Mouse (Mus musculus): ENCODE results near the gene Hcn2. TPM values are rescaled to one million over a fixed set of nuclear protein-coding genes. Genes with fewer than 3 reads are reported as not detected.
"Not testable (repeated sequence)": the region's sequence is repeated elsewhere in the genome, so short reads cannot be mapped to it uniquely, and the experiment has no call there.

The Hcn2 gene
- total RNA-seq, 1 experiment from 2014 or later, result not detected

DNA sequence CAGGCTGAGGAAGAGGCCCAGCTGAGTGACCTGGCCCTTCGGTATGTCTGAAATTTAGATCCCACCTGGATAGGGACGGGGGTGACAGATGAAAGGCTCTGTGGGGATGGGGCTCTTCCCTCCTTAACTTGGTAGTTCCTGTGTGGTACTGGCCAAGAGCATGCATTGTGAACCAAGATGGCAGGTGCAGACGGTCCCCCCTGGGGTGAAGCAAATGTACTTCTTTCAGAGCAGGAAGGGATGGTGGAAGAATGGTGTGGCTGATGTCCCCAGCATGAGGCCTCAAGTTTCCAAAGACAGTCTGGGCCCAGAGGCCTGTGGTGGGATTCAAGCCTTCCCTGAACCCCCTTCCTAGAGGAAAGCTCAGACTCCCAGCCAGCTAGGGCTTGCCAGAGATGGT is 39.4 kb downstream of the Hcn2 start:
- ATAC-seq (replicated peaks in 1 of 2; ENCODE audit: insufficient read depth in 1 of 2, low FRiP score in 2 of 2, low TSS enrichment in 1 of 2, low read depth in 1 of 2, poor library complexity in 2 of 2, severe bottlenecking in 2 of 2), result no peak

GRCm38 (mm10) chr10:79756660-79757059 is 40.2 kb downstream of the Hcn2 start:
- ATAC-seq (replicated peaks in 1 of 2; ENCODE audit: insufficient read depth in 1 of 2, low FRiP score in 2 of 2, low TSS enrichment in 1 of 2, low read depth in 1 of 2, poor library complexity in 2 of 2, severe bottlenecking in 2 of 2), result no peak

- not testable (repeated sequence) for ATAC-seq (replicated peaks in 1 of 2; ENCODE audit: insufficient read depth in 1 of 2, low FRiP score in 2 of 2, low TSS enrichment in 1 of 2, low read depth in 1 of 2, poor library complexity in 2 of 2, severe bottlenecking in 2 of 2)
Measured at GRCm38 (mm10) chr10:79759675-79760074, 43.2 kb downstream of the Hcn2 start.

DNA sequence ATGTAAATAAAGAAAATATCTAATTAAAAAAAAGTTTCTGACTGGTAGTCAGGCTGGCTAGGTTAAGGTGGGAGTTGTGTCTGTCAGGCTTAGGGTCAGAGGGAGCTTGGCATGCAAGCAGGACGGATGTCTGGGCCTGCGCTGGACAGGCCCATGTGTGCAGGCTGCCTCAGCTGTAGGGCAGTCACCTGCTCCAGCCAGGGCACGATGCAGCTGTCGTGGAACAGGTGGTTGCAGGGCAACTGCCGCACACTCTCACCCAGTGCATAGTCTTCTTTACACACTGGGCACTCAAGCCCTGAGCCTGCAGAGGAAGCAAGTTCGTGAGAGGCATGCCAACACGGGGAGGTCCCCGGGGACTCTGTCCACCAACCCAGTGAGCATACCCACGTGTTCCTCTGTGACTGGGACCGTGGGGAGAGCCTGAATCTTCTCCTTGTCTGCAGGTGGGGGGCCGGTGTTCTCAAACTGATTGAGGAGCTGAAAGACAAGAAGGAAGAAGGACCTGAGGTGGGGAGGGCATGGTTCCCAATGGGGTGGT is 44.2 kb downstream of the Hcn2 start:
- no peak for ATAC-seq (replicated peaks in 1 of 2; ENCODE audit: insufficient read depth in 1 of 2, low FRiP score in 2 of 2, low TSS enrichment in 1 of 2, low read depth in 1 of 2, poor library complexity in 2 of 2, severe bottlenecking in 2 of 2)

DNA sequence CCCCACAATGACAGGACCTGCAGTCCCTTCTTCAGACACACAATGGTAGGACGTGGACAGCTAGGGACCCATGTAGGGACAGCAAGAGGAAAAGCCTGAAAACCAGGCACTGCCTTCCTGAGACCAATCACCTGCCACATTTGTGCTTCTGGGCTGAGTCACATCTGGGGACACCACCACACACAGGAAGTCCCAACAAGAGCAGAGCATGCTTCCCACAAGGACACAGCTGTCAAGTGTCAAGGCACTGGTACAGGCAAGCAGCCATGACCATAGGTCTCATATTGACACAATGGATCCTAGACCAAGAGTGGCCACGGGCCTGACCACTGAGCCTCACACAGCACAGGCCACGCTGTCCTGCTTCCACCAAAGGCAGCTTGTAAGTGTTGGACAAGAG is 46.4 kb downstream of the Hcn2 start:
- ATAC-seq (replicated peaks in 1 of 2; ENCODE audit: insufficient read depth in 1 of 2, low FRiP score in 2 of 2, low TSS enrichment in 1 of 2, low read depth in 1 of 2, poor library complexity in 2 of 2, severe bottlenecking in 2 of 2), result no peak

- ATAC-seq (replicated peaks in 1 of 2; ENCODE audit: insufficient read depth in 1 of 2, low FRiP score in 2 of 2, low TSS enrichment in 1 of 2, low read depth in 1 of 2, poor library complexity in 2 of 2, severe bottlenecking in 2 of 2), result no peak
Measured at GRCm38 (mm10) chr10:79764234-79764633, 47.8 kb downstream of the Hcn2 start.

DNA sequence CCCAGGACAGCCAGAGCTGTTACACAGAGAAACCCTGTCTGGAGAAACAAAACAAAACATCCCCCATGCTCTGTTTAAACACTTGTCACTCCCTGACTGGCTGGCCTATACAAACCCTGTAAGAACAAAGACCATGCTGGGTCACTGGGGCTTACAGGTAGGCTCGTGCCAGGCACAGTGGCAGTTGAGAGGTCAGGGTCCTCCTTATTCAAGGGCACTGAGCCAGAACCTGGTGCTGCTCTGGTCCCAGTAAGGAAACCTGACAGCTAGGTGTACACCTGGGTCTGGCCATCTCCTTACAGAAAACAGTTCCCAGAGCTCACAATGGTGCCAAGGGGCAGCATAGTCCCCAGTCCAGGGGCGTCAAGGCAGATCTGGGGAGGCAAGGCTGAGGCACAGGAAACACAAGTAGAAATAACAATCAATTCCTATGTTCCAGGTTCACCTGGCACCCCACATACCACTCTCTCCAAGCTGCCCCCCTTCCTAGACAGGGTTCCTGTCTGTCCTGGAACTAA is 48.9 kb downstream of the Hcn2 start:
- ATAC-seq (replicated peaks in 1 of 2; ENCODE audit: insufficient read depth in 1 of 2, low FRiP score in 2 of 2, low TSS enrichment in 1 of 2, low read depth in 1 of 2, poor library complexity in 2 of 2, severe bottlenecking in 2 of 2), result no peak

GRCm38 (mm10) chr10:79766001-79766507 is 49.6 kb downstream of the Hcn2 start:
- no peak for ATAC-seq (replicated peaks in 1 of 2; ENCODE audit: insufficient read depth in 1 of 2, low FRiP score in 2 of 2, low TSS enrichment in 1 of 2, low read depth in 1 of 2, poor library complexity in 2 of 2, severe bottlenecking in 2 of 2)

GRCm38 (mm10) chr10:79766508-79767325 is 50.3 kb downstream of the Hcn2 start, which contains the start of gene Rnf126:
Gene Rnf126, minus strand, starts transcription at chr10:79766952.
- peak; percentile 93 to 94 for ATAC-seq (replicated peaks in 1 of 2; ENCODE audit: insufficient read depth in 1 of 2, low FRiP score in 2 of 2, low TSS enrichment in 1 of 2, low read depth in 1 of 2, poor library complexity in 2 of 2, severe bottlenecking in 2 of 2)

DNA sequence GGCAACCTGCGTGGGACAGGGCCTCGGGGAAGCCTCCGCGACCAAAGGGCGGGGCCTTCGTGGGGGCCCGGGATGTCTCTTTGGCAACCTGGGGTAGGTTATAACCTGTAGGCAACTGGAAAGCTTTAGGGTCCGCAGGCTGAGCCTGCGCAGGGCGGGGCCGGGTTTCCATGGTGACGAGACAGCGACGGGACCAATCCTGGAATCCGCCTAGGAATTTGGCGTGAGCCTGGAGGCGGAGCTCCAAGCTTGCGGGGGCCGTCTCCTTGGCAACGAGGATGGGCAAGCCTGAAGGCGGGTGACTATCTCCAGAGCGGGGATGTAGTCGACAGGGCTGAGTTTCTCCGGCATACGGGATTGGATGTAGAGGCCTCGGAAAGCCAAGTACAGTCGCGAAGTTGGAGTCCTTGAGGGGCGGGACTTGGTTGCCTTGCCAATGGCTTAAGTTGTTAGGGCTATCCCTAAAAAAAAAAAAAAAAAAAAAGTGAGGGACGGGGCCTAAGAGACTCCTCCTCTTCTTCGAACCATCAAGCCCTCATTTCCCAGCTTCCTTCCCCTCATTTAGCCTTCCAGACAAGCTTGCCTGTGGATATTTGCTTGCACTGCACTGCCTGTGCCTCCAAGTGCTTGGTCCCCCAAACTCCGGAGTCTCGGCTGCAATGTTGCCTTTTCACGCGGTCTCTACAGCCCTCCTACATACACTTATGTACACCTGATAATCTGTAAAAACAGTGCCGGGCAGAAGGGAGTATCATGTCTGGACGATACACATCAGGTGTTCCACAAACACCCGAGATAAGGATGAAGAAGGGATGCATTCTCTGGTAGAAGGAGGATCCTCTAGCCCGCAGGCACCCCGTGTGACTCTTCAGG is 51.2 kb downstream of the Hcn2 start:
- peak in 1 of 2 experiments; percentile 33; a peak in 3 of 4 replicates for ATAC-seq (replicated peaks in 1 of 2; ENCODE audit: insufficient read depth in 1 of 2, low FRiP score in 2 of 2, low TSS enrichment in 1 of 2, low read depth in 1 of 2, poor library complexity in 2 of 2, severe bottlenecking in 2 of 2)

DNA sequence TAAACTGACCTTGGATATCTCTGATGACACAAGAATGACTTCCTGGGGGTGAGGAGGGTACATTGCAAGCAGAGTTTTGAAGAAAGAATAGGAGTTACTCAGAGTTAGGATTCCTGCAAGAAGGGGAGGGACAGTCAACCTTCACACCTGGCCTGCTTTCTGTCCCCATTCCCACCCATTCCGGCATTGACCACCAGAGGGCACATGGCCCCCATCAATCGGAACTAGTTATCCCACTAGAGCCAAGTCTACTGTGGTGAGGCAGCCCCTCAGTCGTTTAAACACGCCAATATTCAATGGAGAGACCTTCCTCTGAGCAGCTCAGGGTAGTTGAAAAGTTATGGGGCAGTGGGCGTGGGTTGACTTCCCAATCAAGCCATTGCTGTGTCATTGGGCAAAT is 52.0 kb downstream of the Hcn2 start:
- no peak for ATAC-seq (replicated peaks in 1 of 2; ENCODE audit: insufficient read depth in 1 of 2, low FRiP score in 2 of 2, low TSS enrichment in 1 of 2, low read depth in 1 of 2, poor library complexity in 2 of 2, severe bottlenecking in 2 of 2)

GRCm38 (mm10) chr10:79769329-79769728 is 52.9 kb downstream of the Hcn2 start:
- no peak for ATAC-seq (replicated peaks in 1 of 2; ENCODE audit: insufficient read depth in 1 of 2, low FRiP score in 2 of 2, low TSS enrichment in 1 of 2, low read depth in 1 of 2, poor library complexity in 2 of 2, severe bottlenecking in 2 of 2)

GRCm38 (mm10) chr10:79772320-79772719 is 55.9 kb downstream of the Hcn2 start:
- no peak for ATAC-seq (replicated peaks in 1 of 2; ENCODE audit: insufficient read depth in 1 of 2, low FRiP score in 2 of 2, low TSS enrichment in 1 of 2, low read depth in 1 of 2, poor library complexity in 2 of 2, severe bottlenecking in 2 of 2)

DNA sequence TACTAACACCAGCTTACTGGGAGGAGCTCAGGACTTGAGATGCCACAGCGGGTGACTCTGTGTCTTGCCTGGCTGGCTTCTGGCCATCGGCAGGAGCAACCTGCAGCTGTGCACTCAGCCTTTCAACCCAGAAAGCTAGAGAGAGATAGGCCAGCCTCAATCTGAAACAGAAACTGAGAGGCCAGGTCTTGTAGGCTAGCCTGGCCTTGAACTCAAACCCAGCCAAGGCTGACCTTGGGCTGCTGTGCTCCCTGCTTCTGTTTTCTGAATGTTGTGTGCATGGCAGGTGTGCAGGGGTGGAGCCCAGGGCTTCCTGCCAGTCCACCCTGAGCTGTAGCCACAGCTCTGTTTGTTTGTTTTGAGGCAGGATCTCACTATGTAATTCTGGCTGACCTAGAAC is 56.8 kb downstream of the Hcn2 start:
- ATAC-seq (replicated peaks in 1 of 2; ENCODE audit: insufficient read depth in 1 of 2, low FRiP score in 2 of 2, low TSS enrichment in 1 of 2, low read depth in 1 of 2, poor library complexity in 2 of 2, severe bottlenecking in 2 of 2), result no peak

GRCm38 (mm10) chr10:79774486-79775279 is 58.2 kb downstream of the Hcn2 start:
- ATAC-seq (replicated peaks in 1 of 2; ENCODE audit: insufficient read depth in 1 of 2, low FRiP score in 2 of 2, low TSS enrichment in 1 of 2, low read depth in 1 of 2, poor library complexity in 2 of 2, severe bottlenecking in 2 of 2), result no peak

DNA sequence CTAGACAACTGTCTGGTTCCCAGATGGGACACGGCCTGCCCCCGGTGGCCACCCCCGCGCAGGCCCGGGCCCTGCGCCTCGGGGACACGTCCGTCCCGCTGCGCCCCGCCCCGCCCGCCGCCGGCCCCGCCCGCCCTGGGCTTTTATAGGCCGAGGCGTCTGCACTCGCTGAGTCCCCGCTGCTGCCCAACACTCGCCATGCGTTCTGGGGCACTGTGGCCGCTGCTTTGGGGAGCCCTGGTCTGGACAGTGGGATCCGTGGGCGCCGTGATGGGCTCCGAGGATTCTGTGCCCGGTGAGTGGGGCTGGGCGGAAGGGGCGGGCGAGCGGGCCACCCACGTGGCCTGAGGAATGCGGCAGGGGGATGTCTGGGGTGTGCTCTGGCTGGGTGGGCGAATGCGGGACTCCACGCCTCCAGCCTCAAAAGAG is 60.7 kb downstream of the Hcn2 start, which contains the start of gene Fstl3:
Fstl3 (plus strand) TSS at position 170 of the 429 bp plus-strand sequence.
- no peak for ATAC-seq (replicated peaks in 1 of 2; ENCODE audit: insufficient read depth in 1 of 2, low FRiP score in 2 of 2, low TSS enrichment in 1 of 2, low read depth in 1 of 2, poor library complexity in 2 of 2, severe bottlenecking in 2 of 2)

DNA sequence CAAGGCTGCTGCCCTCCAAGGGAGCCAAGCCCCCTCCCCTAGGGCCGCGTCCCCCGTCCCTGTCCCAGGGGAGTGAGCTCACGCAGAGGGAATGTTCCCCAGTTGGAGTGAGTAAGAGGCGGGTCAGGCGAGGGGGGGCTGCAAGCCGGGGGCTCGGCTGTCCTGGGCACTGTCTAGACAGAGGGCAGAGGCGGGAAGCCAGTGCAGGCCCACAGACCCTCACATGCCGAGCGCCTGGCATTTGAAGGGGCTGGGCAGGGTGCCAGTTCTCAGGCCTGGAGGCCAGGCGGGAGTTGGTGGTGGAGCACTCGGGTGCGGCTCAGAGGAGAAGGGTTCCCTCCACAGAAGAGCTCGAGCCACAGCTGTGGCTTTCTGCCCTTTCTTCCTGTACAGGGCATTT is 61.6 kb downstream of the Hcn2 start:
- ATAC-seq (replicated peaks in 1 of 2; ENCODE audit: insufficient read depth in 1 of 2, low FRiP score in 2 of 2, low TSS enrichment in 1 of 2, low read depth in 1 of 2, poor library complexity in 2 of 2, severe bottlenecking in 2 of 2), result no peak
